ENCODE assay signal across 32 mouse cellular contexts in the genomic region with DNA sequence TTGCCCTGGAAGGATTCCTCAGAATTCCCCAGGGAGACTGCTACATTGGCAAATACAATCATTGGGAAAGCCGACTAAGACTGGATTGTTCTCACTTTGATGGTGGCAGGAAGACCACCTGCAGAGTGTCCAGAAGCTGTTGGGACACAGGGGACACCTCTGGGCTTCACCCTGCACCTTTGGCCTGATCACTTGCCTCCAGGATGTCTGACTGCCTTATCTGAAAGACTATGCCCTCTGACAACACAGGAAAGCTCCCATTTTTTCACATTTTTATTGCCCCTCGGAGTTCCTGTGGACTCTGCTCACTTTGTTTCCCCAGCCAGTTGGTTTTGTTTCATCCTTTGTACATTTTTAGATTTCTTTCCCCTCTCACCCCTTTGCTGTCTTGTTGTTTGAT. TPM values are rescaled to one million over a fixed set of nuclear protein-coding genes. Genes with fewer than 3 reads are reported as not detected.
DNase-seq lines count a peak whose midpoint lies in the region; ATAC-seq and TF ChIP-seq lines count a peak whose summit lies in the region.
"Had no signal": no experiment of that assay in that cellular context is flagged by ENCODE, and none has a peak within 500 bp of the region (broad histone marks: within the 10 kb centered on the region; RNA-seq: fewer than 3 reads in every experiment).

No protein-coding gene starts in this region.

- WGBS in liver, adult 2 months = 28% methylated on average over 2 of the region's 2 CpGs
- WGBS in liver, embryonic 12.5 days (ENCODE audit: insufficient replicate concordance) = 28% methylated on average over 2 of the region's 2 CpGs
- 21% methylated on average over 2 of the region's 2 CpGs for WGBS in intestine, postnatal 0 days
- 10% methylated on average over 2 of the region's 2 CpGs for WGBS in liver, postnatal 0 days (ENCODE audit: insufficient replicate concordance)
- WGBS in heart, embryonic 11.5 days (ENCODE audit: insufficient replicate concordance) = 44% methylated on average over 2 of the region's 2 CpGs
- WGBS in hindbrain, embryonic 10.5 days = 61% methylated on average over 2 of the region's 2 CpGs

- TF ChIP-seq EP300 in liver, postnatal 0 days (IDR thresholded peaks at IDR 0.05; ENCODE audit: low read depth) = no peak

- H3K9ac ChIP-seq in liver, adult 2 months (ENCODE audit: low read depth, low read length) = no peak overlapping the region
- no peak overlapping the region for H3K9ac ChIP-seq in liver, embryonic 12.5 days
- no peak overlapping the region for H3K9ac ChIP-seq in intestine, postnatal 0 days (ENCODE audit: low read depth, low read length)
- 0 out of 2 replicates have a peak overlapping the region, but pooled peaks have one; percentile 21 for H3K9ac ChIP-seq in liver, postnatal 0 days (replicated peaks)
- H3K9ac ChIP-seq in heart, embryonic 11.5 days (ENCODE audit: low read depth, low read length) = no peak overlapping the region
- H3K9ac ChIP-seq: embryonic facial prominence, embryonic 13.5 days; forebrain, embryonic 12.5 days; forebrain, embryonic 15.5 days; hindbrain, embryonic 13.5 days had no signal

- no peaks in the 10 kb centered on the region for H3K36me3 ChIP-seq in liver, adult 2 months (ENCODE audit: control insufficient read depth, insufficient read depth, low read length)
- H3K36me3 ChIP-seq in liver, embryonic 12.5 days = no peaks in the 10 kb centered on the region
- H3K36me3 ChIP-seq in intestine, postnatal 0 days (ENCODE audit: control insufficient read depth, insufficient read depth) = no peaks in the 10 kb centered on the region
- H3K36me3 ChIP-seq in liver, postnatal 0 days (replicated peaks; ENCODE audit: insufficient read depth, low read length) = no peaks in the 10 kb centered on the region; the same call in 1 of the 2 replicates
- H3K36me3 ChIP-seq in heart, embryonic 11.5 days (ENCODE audit: control insufficient read depth, insufficient read depth, low read length) = no peaks in the 10 kb centered on the region
- H3K36me3 ChIP-seq in hindbrain, embryonic 10.5 days = no peaks in the 10 kb centered on the region
- H3K36me3 ChIP-seq: embryonic facial prominence, embryonic 10.5 days; embryonic facial prominence, embryonic 13.5 days; forebrain, embryonic 12.5 days; forebrain, embryonic 15.5 days; heart, embryonic 10.5 days; hindbrain, embryonic 13.5 days had no signal

- no peak for TF ChIP-seq CTCF in liver, adult 2 months (IDR thresholded peaks at IDR 0.05; ENCODE audit: low read depth, low read length)
- TF ChIP-seq CTCF in intestine, postnatal 0 days (IDR thresholded peaks at IDR 0.05; ENCODE audit: low read depth) = no peak
- no peak for TF ChIP-seq CTCF in liver, postnatal 0 days (IDR thresholded peaks at IDR 0.05; ENCODE audit: low read depth)

- no peak for TF ChIP-seq POLR2A in liver, adult 2 months (IDR thresholded peaks at IDR 0.05; ENCODE audit: extremely low read depth, insufficient read depth, low read length)

- no peak for ATAC-seq in liver, embryonic 12.5 days
- ATAC-seq in intestine, postnatal 0 days = peak; percentile 84
- no peak for ATAC-seq in liver, postnatal 0 days
- no peak for ATAC-seq in heart, embryonic 11.5 days (replicated peaks; ENCODE audit: insufficient number of reproducible peaks, low FRiP score, low TSS enrichment)
- ATAC-seq: CD4-positive, CD25-positive, alpha-beta regulatory T cell, adult 4 months; forebrain, embryonic 15.5 days; hindbrain, embryonic 16.5 days had no signal

- no peak overlapping the region for H3K27ac ChIP-seq in liver, adult 2 months (replicated peaks; ENCODE audit: insufficient read depth, low read depth, low read length)
- H3K27ac ChIP-seq in liver, embryonic 12.5 days = no peak overlapping the region
- H3K27ac ChIP-seq in intestine, postnatal 0 days (ENCODE audit: low read depth, low read length) = peak overlapping the region; percentile 42; the same call in 1 of the 2 replicates
- 0 out of 2 replicates have a peak overlapping the region, but pooled peaks have one; percentile 7 for H3K27ac ChIP-seq in liver, postnatal 0 days (ENCODE audit: low read depth)
- H3K27ac ChIP-seq in heart, embryonic 11.5 days (ENCODE audit: low read depth, low read length) = no peak overlapping the region
- no peak overlapping the region for H3K27ac ChIP-seq in hindbrain, embryonic 10.5 days
- H3K27ac ChIP-seq: embryonic facial prominence, embryonic 10.5 days; embryonic facial prominence, embryonic 13.5 days; forebrain, embryonic 12.5 days; forebrain, embryonic 15.5 days; heart, embryonic 10.5 days; hindbrain, embryonic 13.5 days had no signal

- H3K79me2 ChIP-seq in liver, adult 2 months (ENCODE audit: control insufficient read depth, insufficient read depth, low read length) = no peaks in the 10 kb centered on the region

- no peak overlapping the region for H3K4me3 ChIP-seq in liver, adult 2 months (ENCODE audit: insufficient read depth, low read depth, low read length)
- H3K4me3 ChIP-seq in liver, embryonic 12.5 days = no peak overlapping the region
- no peak overlapping the region for H3K4me3 ChIP-seq in intestine, postnatal 0 days (ENCODE audit: low read depth, low read length)
- no peak overlapping the region for H3K4me3 ChIP-seq in liver, postnatal 0 days (ENCODE audit: low read depth, low read length)
- no peak overlapping the region for H3K4me3 ChIP-seq in heart, embryonic 11.5 days (ENCODE audit: low read depth, low read length)
- no peak overlapping the region for H3K4me3 ChIP-seq in hindbrain, embryonic 10.5 days
- H3K4me3 ChIP-seq: embryonic facial prominence, embryonic 10.5 days; embryonic facial prominence, embryonic 13.5 days; erythroblast, embryonic 14.5 days; forebrain, embryonic 12.5 days; forebrain, embryonic 15.5 days; heart, embryonic 10.5 days; hindbrain, embryonic 13.5 days had no signal

- no peaks in the 10 kb centered on the region for H3K9me3 ChIP-seq in liver, embryonic 12.5 days (replicated peaks)
- H3K9me3 ChIP-seq in intestine, postnatal 0 days (ENCODE audit: control insufficient read depth) = no peaks in the 10 kb centered on the region
- H3K9me3 ChIP-seq in liver, postnatal 0 days (ENCODE audit: low read length) = peaks cover 5% of the 10 kb centered on the region
- H3K9me3 ChIP-seq in heart, embryonic 11.5 days (replicated peaks; ENCODE audit: control insufficient read depth, low read length) = no peaks in the 10 kb centered on the region
- no peaks in the 10 kb centered on the region for H3K9me3 ChIP-seq in hindbrain, embryonic 10.5 days
- H3K9me3 ChIP-seq: embryonic facial prominence, embryonic 10.5 days; embryonic facial prominence, embryonic 13.5 days; forebrain, embryonic 12.5 days; forebrain, embryonic 15.5 days; heart, embryonic 10.5 days; hindbrain, embryonic 13.5 days had no signal

- peaks cover 3% of the 10 kb centered on the region; the same call in 1 of the 2 replicates for H3K4me1 ChIP-seq in liver, adult 2 months (ENCODE audit: control insufficient read depth, insufficient read depth, low read length)
- H3K4me1 ChIP-seq in liver, embryonic 12.5 days = 0 out of 2 replicates have a peak, but pooled peaks cover 3% of the 10 kb centered on the region
- 0 out of 2 replicates have a peak, but pooled peaks cover 5% of the 10 kb centered on the region for H3K4me1 ChIP-seq in intestine, postnatal 0 days (replicated peaks; ENCODE audit: control insufficient read depth, insufficient read depth, low read length)
- H3K4me1 ChIP-seq in liver, postnatal 0 days (ENCODE audit: insufficient read depth) = 0 out of 2 replicates have a peak, but pooled peaks cover 3% of the 10 kb centered on the region
- H3K4me1 ChIP-seq in heart, embryonic 11.5 days (ENCODE audit: control insufficient read depth, insufficient read depth, low read length) = no peaks in the 10 kb centered on the region
- H3K4me1 ChIP-seq in hindbrain, embryonic 10.5 days (replicated peaks) = no peaks in the 10 kb centered on the region
- H3K4me1 ChIP-seq: embryonic facial prominence, embryonic 13.5 days; forebrain, embryonic 12.5 days; forebrain, embryonic 15.5 days; heart, embryonic 10.5 days; hindbrain, embryonic 13.5 days had no signal

- no peak overlapping the region for H3K4me2 ChIP-seq in liver, embryonic 12.5 days
- no peak overlapping the region for H3K4me2 ChIP-seq in intestine, postnatal 0 days (replicated peaks; ENCODE audit: low read depth)
- H3K4me2 ChIP-seq in liver, postnatal 0 days (ENCODE audit: low read depth, low read length) = peak overlapping the region; percentile 62
- H3K4me2 ChIP-seq in heart, embryonic 11.5 days = no peak overlapping the region
- H3K4me2 ChIP-seq: embryonic facial prominence, embryonic 13.5 days; forebrain, embryonic 12.5 days; forebrain, embryonic 15.5 days; hindbrain, embryonic 13.5 days had no signal

- DNase-seq in liver, adult 2 months (ENCODE audit: extremely low read depth, low read depth, low spot score) = peak; percentile 14
- DNase-seq in liver, postnatal 0 days = no peak
- no peak for DNase-seq in hindbrain, embryonic 10.5 days (ENCODE audit: low spot score)
- DNase-seq: adrenal gland, adult 2 months; adrenal gland, postnatal 14 days; cerebellum, adult 11 months; cerebellum, adult 2 months; cerebellum, adult 9-11 months; cerebellum, postnatal 25 days; embryo, embryonic 11 days; gastrocnemius, postnatal 25 days; heart, adult 18-20 months had no signal

- no peaks in the 10 kb centered on the region for H3K27me3 ChIP-seq in liver, adult 2 months (ENCODE audit: control insufficient read depth, insufficient read depth, low read length)
- H3K27me3 ChIP-seq in liver, embryonic 12.5 days (replicated peaks) = no peaks in the 10 kb centered on the region
- H3K27me3 ChIP-seq in intestine, postnatal 0 days (replicated peaks; ENCODE audit: control insufficient read depth, insufficient read depth, low read length) = no peaks in the 10 kb centered on the region
- no peaks in the 10 kb centered on the region for H3K27me3 ChIP-seq in liver, postnatal 0 days (ENCODE audit: insufficient read depth, low read length)
- no peaks in the 10 kb centered on the region for H3K27me3 ChIP-seq in heart, embryonic 11.5 days (ENCODE audit: control insufficient read depth, insufficient read depth, low read length)
- no peaks in the 10 kb centered on the region for H3K27me3 ChIP-seq in hindbrain, embryonic 10.5 days (ENCODE audit: insufficient read depth, poor library complexity, severe bottlenecking)
- H3K27me3 ChIP-seq: embryonic facial prominence, embryonic 13.5 days; forebrain, embryonic 12.5 days; forebrain, embryonic 15.5 days; hindbrain, embryonic 13.5 days had no signal

RNA-seq across cellular contexts. Expression of a gene that starts 32.1 kb away (rescaled TPM):
- total RNA-seq in liver, adult 2 months (2014; rRNA removed) = 1.0 and 2.1 TPM in 2 replicates
- polyA plus RNA-seq in liver, adult 2 months (2012; rRNA removed) = 0.09 TPM in 1 of 2 replicates, not detected in the other
- 3.2 and 3.5 TPM in 2 replicates for polyA plus RNA-seq in liver, embryonic 12.5 days (2016; fragmentation: Nextera tagmentation; extraction: Ambion mirVana)
- 0.25 and 0.60 TPM in 2 replicates for polyA plus RNA-seq in intestine, postnatal 0 days (2015; fragmentation: Nextera tagmentation; extraction: Ambion mirVana)
- 24.7 and 28.2 TPM in 2 replicates for polyA plus RNA-seq in liver, postnatal 0 days (2015; fragmentation: Nextera tagmentation; extraction: Ambion mirVana)
- 0.06 TPM in 1 of 2 replicates, not detected in the other for polyA plus RNA-seq in heart, embryonic 11.5 days (2014; fragmentation: Nextera tagmentation; extraction: Ambion mirVana)
- polyA plus RNA-seq in hindbrain, embryonic 10.5 days (2016; fragmentation: Nextera tagmentation; extraction: Ambion mirVana) = not detected in 2 replicates
- total RNA-seq: adrenal gland, adult 2 months; gastrocnemius, adult 8-10 months; gastrocnemius, postnatal 25 days; heart, adult 18-20 months; heart, postnatal 25 days; hematopoietic stem cell, adult 5-6 weeks; MEL had no signal
- polyA plus RNA-seq: adrenal gland, adult 2 months; C2C12; CD4-positive, CD25-positive, alpha-beta regulatory T cell, adult 4 months; embryonic facial prominence, embryonic 10.5 days; embryonic facial prominence, embryonic 13.5 days; erythroblast, embryonic 14.5 days; forebrain, embryonic 12.5 days; gonadal fat pad, adult 2 months; heart, embryonic 14.5 days; heart, postnatal 0 days had no signal

RNA-seq across cellular contexts. Expression of a gene that starts 39.6 kb away (rescaled TPM):
- total RNA-seq in liver, adult 2 months (2014; rRNA removed) = 2,479 and 2,762 TPM in 2 replicates
- polyA plus RNA-seq in liver, adult 2 months (2012; rRNA removed) = 5,105 and 5,134 TPM in 2 replicates
- 1,432 and 1,434 TPM in 2 replicates for polyA plus RNA-seq in liver, embryonic 12.5 days (2016; fragmentation: Nextera tagmentation; extraction: Ambion mirVana)
- 15.7 and 16.8 TPM in 2 replicates for polyA plus RNA-seq in intestine, postnatal 0 days (2015; fragmentation: Nextera tagmentation; extraction: Ambion mirVana)
- 7,568 and 8,084 TPM in 2 replicates for polyA plus RNA-seq in liver, postnatal 0 days (2015; fragmentation: Nextera tagmentation; extraction: Ambion mirVana)
- 8.8 and 33.6 TPM in 2 replicates for polyA plus RNA-seq in heart, embryonic 11.5 days (2014; fragmentation: Nextera tagmentation; extraction: Ambion mirVana)
- 2.2 and 2.3 TPM in 2 replicates for polyA plus RNA-seq in hindbrain, embryonic 10.5 days (2016; fragmentation: Nextera tagmentation; extraction: Ambion mirVana)
- total RNA-seq: hematopoietic stem cell, adult 5-6 weeks; MEL had no signal
- polyA plus RNA-seq: CD4-positive, CD25-positive, alpha-beta regulatory T cell, adult 4 months had no signal

RNA-seq across cellular contexts. Expression of a gene that starts 59.3 kb away (rescaled TPM):
- total RNA-seq in liver, adult 2 months (2014; rRNA removed) = 8.2 and 11.9 TPM in 2 replicates
- polyA plus RNA-seq in liver, adult 2 months (2012; rRNA removed) = 4.2 TPM in 2 replicates
- 23.5 and 25.4 TPM in 2 replicates for polyA plus RNA-seq in liver, embryonic 12.5 days (2016; fragmentation: Nextera tagmentation; extraction: Ambion mirVana)
- polyA plus RNA-seq in intestine, postnatal 0 days (2015; fragmentation: Nextera tagmentation; extraction: Ambion mirVana) = 18.1 and 19.0 TPM in 2 replicates
- 16.6 and 18.6 TPM in 2 replicates for polyA plus RNA-seq in liver, postnatal 0 days (2015; fragmentation: Nextera tagmentation; extraction: Ambion mirVana)
- 27.6 and 32.1 TPM in 2 replicates for polyA plus RNA-seq in heart, embryonic 11.5 days (2014; fragmentation: Nextera tagmentation; extraction: Ambion mirVana)
- 41.4 and 43.1 TPM in 2 replicates for polyA plus RNA-seq in hindbrain, embryonic 10.5 days (2016; fragmentation: Nextera tagmentation; extraction: Ambion mirVana)

Comparison
In these comparisons a context has a peak if more than half of its experiments do, and no peak if none do; other contexts are left out.
1. H3K27ac ChIP-seq: peak in intestine, postnatal 0 days (single experiment) and liver, postnatal 0 days (single experiment); none in liver, adult 2 months (single experiment), liver, embryonic 12.5 days (single experiment), heart, embryonic 11.5 days (single experiment) and hindbrain, embryonic 10.5 days (single experiment).
2. RNA of a gene that starts 39.6 kb away (polyA plus RNA-seq): 7,568 to 8,084 TPM in liver, postnatal 0 days, 5,105 to 5,134 TPM in liver, adult 2 months and 1,432 to 1,434 TPM in liver, embryonic 12.5 days; 8.8 to 33.6 TPM in heart, embryonic 11.5 days, 15.7 to 16.8 TPM in intestine, postnatal 0 days and 2.2 to 2.3 TPM in hindbrain, embryonic 10.5 days; every median in the first group is over 10 times any median in the second.